Mouse (Mus musculus) frontal cortex, postnatal 10 days (tissue): ENCODE results near the gene 4930404N11Rik.

Source experiments
- DNase-seq, 2 experiments: peaks; one replicate each; pipeline ENCODE4 v3.0.0; 2022; ENCODE audit warnings: low spot score in 2 of 2, mixed read lengths in 1 of 2

The 4930404N11Rik gene

DNA sequence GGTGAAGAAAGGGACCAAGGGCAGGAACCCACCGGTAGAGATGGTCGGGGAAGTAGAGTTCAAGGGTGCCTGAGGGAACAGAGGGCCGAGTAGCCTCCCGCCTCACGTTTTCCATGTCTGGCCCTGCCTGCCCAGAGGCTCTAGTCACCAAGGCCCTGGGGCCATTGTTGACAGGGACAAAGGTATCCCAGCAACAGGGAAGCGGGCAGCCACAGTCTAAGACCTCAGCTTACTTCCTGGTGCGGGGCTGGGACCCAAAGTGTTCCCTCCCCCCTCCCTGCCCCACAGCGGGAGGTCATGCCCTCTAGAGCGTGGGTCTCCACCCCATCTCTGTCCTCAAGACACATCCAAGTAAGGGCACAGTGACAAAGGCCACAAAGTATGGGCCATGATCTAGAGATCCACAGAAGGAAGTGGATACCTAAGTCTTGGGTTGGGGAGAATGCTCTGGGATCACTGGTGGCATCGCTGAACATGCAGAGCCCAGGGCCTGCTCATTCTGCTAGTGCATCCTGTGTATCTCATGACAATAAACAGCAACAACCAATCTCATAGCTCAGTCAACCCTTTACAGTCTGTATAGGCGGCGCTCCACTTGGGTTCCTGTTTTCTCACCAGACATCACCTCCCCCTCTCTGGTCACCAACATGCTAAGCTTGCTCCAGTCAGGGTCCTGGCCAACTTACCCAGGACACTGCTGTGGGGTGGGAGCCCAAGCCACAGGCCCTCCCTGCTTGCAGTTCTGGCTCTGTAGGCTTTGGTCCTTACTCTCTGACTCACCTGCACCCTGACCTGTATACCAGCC, at the start of gene 4930404N11Rik:
Gene 4930404N11Rik (minus strand): TSS at position 145 of the 805 bp plus-strand sequence.
- no peak for DNase-seq

DNA sequence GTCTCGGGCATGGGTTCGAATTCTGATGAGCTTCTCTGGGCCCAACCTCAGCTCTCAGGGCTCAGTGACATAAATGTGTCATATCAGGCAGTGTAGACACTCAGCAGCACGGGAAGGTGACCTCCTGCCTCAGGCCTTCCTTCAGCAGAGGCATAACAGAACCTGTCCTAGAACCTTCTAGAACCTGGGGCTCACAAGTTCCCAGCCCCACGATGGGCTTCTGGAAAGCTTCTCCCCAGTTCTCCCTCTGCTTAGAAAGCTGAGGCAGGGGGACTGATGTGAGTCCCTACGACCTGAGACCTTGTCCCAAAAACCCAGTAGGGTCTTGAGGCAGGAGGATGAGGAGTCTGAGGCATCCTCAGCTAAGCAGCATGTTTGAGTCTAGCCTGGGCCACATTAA, 49.5 kb upstream of the 4930404N11Rik start:
- no peak for DNase-seq

DNA sequence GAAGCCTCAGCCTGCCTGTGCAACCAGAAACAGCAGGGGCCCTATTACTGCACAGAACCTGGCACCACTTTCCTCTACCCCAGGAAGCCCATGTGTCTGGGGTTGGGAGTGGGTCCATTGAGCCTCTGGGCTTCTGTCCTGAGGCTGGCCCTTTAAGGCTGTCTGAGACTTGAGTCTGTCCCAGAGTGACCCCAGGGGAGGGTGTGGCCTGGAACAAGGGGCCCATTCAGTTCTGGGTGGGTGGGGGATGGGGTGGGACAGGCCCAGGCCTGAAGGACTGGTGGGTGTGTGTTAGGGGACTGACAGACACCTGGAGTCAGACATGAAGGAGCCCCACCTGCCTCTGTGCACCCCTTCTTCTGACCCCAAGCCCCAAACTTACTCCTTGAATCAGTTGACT, 49.1 kb upstream of the 4930404N11Rik start:
- no peak for DNase-seq

DNA sequence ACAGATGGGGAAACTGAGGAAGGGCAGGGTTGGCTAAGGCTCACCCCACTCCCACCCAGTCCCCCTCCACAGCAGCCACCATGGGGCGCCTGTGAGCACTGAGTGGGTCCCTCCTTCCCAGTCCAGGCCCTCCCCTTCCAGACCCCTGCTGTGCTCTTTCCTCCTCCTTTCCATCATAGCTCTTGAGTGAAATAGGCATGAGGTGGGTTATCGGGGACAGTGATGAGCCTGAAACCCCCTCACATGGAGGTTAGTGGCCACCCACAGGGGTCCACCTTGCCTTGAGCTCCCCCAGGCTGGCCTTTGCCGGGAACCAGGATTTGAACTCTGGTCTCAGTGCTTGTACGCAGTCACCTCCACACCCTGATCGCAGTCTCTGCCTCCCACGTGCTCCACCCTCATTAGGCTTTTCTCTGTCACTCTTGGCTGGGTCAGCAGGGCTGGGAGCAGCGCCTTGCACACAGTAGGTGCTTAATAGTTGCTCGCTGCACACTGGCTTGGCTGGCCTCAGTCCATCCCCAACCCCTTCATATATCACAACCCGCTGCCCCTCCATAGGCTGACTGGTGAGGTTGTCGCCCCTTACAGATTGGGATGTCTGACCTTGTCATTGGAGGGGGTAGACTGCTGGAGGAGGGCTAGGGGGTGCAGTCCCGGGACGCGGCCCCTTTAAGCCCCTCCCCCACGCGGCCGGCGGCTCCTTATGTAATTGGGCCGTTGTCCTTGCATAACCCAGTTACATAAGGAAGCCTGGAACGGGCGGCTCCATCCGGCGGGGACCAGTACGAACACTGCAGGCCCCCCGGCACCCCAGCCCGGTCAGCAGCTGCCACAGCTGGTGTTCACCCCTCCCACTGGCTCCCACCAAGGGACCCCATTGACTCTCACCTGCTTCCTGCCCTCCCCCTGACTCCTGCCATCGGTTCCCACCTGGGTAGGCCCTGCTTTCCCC, 48.0 kb upstream of the 4930404N11Rik start:
- peak; percentile 74 to 85 for DNase-seq

DNA sequence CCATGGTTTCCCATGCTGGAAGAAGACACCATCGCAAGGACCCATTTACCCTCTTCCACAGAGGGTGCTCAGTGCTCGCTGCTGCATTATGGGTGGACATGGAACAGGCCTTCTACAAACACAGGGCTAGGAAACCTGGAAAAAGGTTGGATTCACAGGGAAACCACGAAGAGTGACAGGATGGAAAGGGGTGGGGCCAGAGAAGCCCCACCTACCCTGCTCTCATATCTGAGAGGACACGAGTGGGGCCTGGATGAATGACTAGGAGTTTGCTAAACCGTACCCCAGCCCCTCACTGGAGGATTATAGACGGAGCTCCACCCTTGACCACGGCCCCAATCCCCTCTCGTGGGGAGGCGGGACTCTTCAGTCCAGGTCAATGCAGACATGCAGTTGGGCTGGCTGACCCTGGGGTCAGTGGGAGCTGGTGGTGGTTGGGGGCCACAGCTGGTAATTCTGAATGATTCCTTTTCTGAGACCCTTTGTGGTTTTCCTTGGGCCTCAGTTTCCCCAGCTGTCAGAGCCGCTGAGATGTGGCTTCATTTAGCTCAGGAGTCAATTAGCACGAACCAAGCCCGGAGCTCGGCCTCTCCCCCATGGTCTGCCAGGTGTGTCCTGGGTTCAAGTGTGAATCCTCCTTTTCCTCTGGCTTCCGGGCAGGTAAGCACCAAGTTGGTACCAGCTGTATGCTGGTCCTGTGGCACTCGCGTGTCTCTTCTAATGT, 47.1 kb upstream of the 4930404N11Rik start:
- DNase-seq, result no peak

DNA sequence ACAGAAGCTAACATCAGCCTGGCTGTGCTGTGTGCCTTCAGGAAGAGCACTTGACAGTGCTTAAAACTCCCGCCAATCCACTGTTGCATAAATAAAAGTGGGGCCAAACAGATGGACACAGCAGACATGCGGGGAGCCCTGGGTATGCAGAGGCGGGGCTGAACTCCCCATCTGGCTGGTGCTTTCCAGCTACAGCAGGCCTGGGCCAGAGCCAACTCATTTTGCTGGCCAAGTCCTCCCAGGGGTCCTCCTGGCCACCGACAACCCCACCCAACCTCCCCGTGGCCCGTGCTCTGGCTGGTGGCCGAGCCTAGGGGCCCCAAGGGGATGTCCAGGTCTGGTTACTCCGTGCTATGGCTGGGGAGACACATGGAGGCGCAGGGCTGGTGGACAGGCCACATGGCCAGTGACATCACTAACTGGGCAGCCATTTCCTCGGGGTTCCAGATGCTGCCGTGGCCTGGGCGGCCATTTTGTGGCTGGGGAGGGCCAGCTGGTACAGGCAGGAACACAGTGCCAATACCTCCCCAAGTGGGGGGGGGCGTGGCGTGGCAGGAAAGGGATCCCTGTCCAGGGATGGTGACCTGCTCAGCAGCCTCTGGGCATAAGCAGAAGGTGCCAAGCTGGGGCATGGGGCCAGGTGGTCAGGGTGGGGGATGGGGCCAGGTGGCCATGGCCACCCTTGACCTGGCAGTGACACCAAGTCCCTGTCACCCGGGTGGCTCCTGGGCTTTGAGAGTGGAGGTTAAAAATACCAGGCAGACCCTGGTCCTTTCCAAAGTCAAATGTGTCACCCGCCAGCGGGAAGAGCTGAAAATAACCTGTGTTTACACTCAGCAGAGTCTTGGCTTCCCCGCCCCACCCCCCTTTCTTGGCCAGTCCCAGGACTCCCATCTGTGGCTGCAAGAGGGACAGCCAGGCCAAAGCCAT, 46.1 kb upstream of the 4930404N11Rik start:
- DNase-seq, result peak in 1 of 2 experiments; percentile 71

DNA sequence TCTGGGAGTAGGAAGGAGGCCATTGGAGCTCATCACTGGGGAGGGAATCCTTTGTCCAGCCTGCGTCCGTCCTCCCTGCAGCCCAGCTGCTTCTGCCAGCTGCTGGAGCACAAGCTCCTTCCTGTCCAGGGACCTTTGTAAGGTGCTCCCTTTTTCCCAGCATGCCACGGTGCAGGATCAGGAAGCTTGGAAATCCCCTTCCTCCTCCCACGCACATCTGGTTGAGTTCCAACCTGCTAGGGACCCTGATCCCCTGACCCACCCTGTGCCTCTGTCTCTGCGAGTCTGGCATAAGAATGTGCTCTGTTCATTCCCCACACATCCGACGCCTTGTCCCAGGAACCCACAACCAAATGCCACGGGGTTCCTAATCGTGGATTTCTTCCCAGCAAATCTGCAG, 45.4 kb upstream of the 4930404N11Rik start:
- no peak for DNase-seq

DNA sequence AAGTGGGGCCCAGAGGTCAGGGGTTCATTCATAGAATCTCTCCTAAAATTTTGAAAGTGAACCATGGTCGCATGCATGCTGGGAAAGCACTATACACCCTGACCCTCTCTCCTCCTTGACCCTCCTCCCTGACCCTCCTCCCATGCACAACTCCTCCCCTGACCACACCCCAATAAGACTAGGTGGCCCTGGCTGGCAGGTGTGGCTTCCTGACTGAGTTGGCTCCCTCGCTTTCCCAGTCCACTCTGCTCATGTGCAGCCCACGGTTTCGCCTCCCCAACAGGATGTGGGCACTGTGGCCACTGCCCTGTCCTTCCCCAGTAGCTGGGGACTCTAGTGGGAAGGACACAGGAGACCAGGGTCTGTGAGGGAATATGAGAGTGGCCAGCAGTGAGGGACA, 44.7 kb upstream of the 4930404N11Rik start:
- DNase-seq, result no peak

DNA sequence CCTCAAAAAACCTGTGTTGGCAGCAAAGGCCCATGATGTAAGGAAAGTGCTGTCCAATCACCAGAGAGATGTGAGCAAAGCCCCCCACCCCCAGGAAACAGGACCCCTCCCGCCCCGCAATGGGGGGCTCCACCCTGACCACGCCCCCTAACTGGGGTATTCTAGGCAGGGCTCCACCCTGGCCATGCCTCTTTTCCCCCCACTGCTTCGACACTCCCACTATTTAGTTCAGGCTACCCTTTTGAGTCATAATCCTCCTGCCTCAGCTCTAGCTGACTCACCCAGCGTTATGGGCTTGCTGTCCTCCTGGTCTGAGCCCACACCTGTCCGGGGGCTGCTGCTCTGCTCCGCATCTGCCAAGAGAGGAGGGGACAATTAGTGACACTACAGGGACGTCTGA, 43.7 kb upstream of the 4930404N11Rik start:
- DNase-seq, result no peak

DNA sequence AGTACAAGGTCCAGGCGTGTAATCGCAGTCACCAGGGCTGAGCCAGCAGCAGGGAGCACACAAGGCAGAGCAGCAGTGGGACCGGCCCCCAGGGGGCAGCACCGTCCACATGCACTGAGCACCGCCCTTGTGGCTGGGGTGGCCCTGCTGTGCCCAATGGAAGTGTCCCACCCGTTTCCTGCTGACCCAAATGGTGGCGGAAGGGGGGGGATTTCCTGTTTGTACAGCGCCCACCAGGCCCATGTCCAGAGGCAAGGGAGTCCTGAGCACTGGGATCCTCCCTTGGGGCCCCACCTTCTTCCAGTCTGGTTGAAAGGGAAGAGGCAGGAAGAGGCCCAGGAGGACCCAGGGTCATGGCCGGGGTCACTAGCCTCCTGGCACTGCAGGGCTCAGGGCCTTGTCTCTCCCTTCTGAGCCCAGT, 43.3 kb upstream of the 4930404N11Rik start:
- DNase-seq, result peak in 1 of 2 experiments; percentile 70

DNA sequence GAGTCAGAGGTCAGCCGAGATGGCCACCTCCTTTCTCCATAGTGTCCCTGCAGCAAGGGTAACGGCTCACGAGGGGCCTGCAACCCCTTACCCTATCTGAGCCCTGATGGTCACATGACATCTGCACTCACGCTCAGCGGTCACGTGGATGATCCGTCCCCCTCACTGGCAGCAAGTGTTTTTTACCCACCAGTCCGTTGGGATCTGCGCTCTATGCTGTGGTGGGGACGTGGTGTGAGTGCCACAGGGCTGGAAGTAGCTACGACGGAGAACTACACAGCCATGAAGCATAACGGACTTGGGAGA, 42.8 kb upstream of the 4930404N11Rik start:
- DNase-seq, result no peak

DNA sequence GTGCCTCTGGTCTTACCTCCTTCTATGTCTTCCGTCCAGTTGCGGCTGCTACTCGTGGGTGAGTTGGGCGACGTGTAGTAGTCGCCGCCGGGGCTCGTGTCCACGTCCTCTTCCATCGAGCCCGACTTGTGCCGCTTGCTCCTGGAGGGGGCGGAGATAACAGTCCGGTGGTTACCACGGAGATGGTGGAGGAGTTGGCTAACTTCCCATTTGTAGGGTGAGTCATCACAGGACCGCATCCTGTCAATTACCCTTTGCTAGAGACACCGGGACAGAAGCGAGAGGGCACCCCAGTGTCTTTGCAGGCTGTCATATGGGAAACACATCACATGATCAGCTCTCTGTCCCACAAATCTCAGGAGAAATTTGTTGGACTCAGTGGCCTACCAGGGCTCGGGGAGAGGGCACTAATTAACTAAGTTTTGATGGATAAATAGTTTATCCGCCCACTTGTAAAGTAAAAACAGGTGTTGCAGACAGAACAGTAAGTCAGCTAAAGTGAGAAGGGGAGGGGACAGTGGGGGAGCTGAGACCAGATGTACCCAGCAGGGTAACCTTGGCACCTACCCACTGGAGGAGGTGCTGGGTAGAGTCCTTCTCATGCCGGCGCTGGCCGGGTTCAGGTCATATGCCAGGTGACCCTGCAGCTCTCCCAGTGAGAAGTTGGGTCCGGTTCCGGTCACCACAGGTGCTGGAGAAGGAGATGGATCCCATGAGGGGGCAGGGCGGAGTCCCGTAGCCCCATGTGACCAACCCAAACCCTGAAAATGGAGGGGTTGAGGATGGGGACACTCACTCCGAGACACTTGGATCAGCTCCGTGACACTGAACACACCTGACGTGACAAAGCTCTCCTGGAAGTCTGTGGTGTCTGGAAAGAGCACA, 42.2 kb upstream of the 4930404N11Rik start:
- DNase-seq, result no peak

DNA sequence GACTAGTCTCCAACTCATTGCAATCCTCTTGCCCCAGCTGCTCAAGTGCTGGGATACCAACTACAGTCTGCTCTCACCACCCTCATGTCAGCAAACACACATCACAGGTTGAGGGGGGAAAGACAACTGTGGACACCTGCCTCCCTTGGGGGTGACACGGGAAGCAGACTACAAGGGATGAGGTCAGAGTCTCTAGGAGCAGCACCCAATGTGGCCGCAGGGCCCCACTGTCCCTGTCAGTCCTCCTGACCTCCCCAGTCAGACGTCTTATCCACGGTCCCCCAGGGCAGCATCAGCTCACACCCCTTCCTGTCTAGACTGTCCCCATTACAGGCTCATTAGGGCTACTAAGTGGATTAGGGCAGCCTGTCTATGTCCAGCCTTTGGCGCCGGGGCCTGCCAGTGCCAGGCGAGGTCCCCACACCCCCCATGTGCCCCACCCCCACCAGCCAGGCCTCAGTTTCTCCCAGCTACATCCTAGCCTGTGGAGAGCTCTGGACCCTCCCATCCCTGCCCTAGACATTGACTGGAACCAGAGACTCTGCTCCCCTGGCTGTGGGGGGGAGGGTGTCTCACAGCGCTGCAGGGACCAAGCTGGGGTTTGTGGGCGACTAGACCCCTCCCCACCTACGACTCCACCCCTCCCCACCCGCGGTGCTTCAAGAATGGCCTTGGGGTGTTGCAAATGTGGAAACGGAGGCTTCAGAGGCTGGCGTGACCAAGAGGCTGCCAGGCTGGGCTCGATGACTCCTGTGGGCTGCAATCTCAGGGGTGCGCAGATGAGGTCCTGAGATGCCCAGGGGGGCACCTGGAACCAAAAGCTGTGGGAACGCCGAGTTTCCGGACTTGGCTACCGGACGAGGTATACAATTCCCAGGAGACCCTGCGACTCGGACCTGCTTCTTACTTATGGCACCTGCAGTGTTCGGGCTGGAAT, 41.2 kb upstream of the 4930404N11Rik start:
- no peak for DNase-seq

DNA sequence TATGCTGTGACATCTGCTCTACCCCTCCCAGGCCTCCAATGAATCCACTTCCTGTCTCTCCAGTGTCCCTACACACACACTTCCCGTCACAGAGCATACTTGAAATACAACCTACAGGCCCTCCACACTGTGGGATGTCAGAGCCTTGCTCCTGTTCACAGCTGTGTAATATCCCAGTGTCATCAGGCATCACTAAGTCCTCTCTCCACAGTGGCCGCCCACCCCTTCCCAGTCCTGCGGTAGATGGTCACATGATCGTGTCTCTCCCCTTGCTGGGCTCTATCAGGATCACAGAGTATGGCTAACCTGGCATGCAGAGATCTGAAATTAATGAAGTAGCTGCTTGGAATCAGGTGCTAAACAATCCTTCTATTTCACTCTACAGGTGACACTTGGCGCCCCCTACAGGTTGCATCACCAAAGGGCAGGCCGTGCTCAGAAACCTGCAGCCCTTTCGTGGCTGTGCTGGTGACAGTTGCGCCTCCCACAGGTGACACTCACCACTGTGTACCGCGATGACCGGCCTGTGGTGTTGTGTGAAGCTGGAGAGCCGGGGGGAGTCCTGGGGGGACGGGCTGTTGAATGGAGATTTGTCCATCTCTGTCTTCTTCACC, 40.1 kb upstream of the 4930404N11Rik start:
- DNase-seq, result no peak

DNA sequence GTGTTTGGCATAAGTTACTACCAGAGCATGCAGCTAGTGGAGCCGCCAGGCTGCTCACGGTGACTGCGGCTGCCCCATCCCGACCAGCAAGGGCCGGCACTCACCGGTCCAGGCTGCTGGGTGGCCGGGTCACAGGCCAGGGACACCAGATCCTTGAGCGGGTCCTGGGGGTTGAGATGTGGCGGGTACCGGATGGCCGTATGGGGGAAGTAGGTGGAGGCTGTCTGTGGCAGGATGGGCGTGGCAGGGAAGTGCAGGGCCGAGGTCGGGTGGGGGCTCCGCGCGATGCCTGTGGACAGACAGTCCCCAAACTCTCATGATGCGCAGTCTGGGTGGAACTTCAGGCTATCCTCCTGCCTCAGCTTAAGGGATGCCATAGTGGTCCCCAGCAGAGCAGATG, 39.1 kb upstream of the 4930404N11Rik start:
- no peak for DNase-seq

DNA sequence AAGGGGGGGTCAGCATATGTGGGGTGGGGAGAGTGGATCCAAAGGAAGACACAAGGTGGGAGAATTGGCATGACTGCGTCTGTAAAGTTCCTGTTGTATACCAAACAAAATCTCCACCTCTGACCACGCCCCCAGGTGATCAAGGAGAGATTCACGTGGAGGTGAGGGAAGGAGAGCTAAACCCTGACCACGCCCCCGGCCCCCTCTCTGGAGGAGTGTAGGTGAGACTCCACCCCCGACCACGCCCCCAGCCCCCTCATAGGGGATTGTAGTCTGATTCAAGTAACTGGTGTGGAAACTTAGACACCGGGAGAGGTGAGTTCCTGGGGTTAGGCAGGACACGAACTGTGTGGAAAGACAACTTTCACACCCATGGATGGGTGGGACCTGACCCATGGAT, 38.5 kb upstream of the 4930404N11Rik start:
- DNase-seq, result no peak

DNA sequence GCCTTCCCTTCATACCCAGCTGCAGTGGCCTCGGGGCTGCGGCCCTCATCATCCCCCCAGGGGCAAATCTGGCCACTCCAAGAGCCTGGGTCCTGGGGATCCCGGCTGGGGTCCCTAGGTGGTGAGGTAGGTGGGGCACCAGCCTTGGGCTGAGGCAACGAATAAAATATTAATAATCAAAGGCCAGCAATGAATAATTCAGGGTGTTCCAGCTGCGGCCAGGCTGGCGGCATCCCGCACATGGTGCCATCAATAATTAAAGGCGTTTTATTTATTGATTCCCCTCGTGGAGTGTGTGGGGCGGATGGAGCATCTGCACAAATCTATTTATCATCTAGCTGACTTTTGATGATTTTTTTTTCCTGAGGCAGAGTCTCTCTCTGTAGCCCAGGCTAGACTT, 37.9 kb upstream of the 4930404N11Rik start:
- DNase-seq, result no peak

DNA sequence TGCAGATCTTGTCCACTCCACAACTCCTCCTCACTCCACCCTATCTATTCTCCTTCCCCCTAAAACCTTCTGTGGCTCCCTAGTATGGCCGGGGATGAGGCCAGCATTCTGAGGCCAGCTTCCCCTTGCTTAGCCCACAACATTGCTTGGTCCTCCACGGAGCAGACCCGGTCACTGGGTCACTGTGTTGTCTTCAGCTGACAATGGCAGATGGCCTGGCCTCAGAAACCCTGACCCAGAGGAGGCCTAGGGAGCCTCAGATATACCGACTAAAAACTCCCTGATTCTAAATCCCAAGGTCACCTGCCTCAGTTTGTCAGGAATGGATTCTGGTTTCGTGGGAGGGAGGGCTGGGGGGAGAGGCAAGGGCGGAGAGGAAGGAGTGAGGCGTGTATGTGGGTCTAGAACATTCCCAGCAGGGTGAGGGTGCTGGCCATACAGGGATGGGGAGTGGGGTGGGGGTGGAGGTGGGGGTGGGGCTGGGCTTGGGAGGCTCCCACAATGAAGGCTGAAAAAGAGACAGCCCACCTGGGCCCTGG, 36.7 kb upstream of the 4930404N11Rik start:
- DNase-seq, result no peak
